Mouse (Mus musculus) MEL (cell line): ENCODE results near the gene Zdhhc14. TPM values are rescaled to one million over a fixed set of nuclear protein-coding genes. Genes with fewer than 3 reads are reported as not detected.

Experiments used
- DNase-seq: peaks from one replicate; pipeline ENCODE4 v3.0.0; 2011; ENCODE audit warnings: low read depth, low spot score
- H3K27ac ChIP-seq: 2 replicates; pipeline ENCODE4 v1.5.1; 2012; ENCODE audit warnings: low read depth, mild to moderate bottlenecking, control low read depth, low read length, moderate library complexity; ENCODE audit not compliant: control insufficient read depth
- H3K27me3 ChIP-seq, 2 experiments: fragments of 150-350 bp in 1 of 2; sonication (generic) in 1 of 2; 2 replicates each; pipeline ENCODE4 v1.6.1; 2012; ENCODE audit warnings: low read length in 2 of 2, mild to moderate bottlenecking in 2 of 2, improper control_type of control experiment in 1 of 2, moderate library complexity in 1 of 2; ENCODE audit not compliant: insufficient read depth in 2 of 2, control insufficient read depth in 1 of 2
- H3K36me3 ChIP-seq, 2 experiments: 2 replicates each; pipeline ENCODE4 v1.6.1; 2012 to 2014; ENCODE audit warnings: low read length in 2 of 2, improper control_type of control experiment in 1 of 2, inconsistent platforms in 1 of 2, mild to moderate bottlenecking in 1 of 2; ENCODE audit not compliant: insufficient read depth in 2 of 2, control insufficient read depth in 1 of 2
- H3K4me1 ChIP-seq, 2 experiments: fragments of 150-350 bp in 1 of 2; sonication (generic) in 1 of 2; 2 replicates each; pipeline ENCODE4 v1.6.1; 2012; ENCODE audit warnings: low read length in 2 of 2, improper control_type of control experiment in 1 of 2, mild to moderate bottlenecking in 1 of 2; ENCODE audit not compliant: insufficient read depth in 2 of 2, control insufficient read depth in 1 of 2
- H3K4me3 ChIP-seq, 2 experiments: fragments of 150-350 bp in 1 of 2; sonication (generic) in 1 of 2; 2 replicates each; pipeline ENCODE4 v1.5.1; 2012; ENCODE audit warnings: low read depth in 2 of 2, low read length in 2 of 2, mild to moderate bottlenecking in 2 of 2, moderate library complexity in 2 of 2, control low read depth in 1 of 2, improper control_type of control experiment in 1 of 2; ENCODE audit not compliant: control insufficient read depth in 1 of 2, insufficient read depth in 1 of 2
- H3K79me2 ChIP-seq: 2 replicates; pipeline ENCODE4 v1.6.1; 2012; ENCODE audit warnings: mild to moderate bottlenecking, low read length, moderate library complexity; ENCODE audit not compliant: control insufficient read depth, poor library complexity, insufficient read depth
- H3K9ac ChIP-seq: 2 replicates; pipeline ENCODE4 v1.6.1; 2012; ENCODE audit warnings: low read depth, mild to moderate bottlenecking, control low read depth, low read length, moderate library complexity; ENCODE audit not compliant: control insufficient read depth, poor library complexity, severe bottlenecking
- H3K9me3 ChIP-seq: fragments of 150-350 bp; sonication (generic); replicated peaks from 2 replicates; pipeline ENCODE4 v1.6.1; 2012; ENCODE audit warnings: mild to moderate bottlenecking, low read length, improper control_type of control experiment, moderate library complexity; ENCODE audit not compliant: insufficient read depth
- CHD1 ChIP-seq: IDR thresholded peaks from 2 replicates; pipeline ENCODE4 v1.6.1; 2012; ENCODE audit warnings: low read depth, mild to moderate bottlenecking, inconsistent platforms, low read length, improper control_type of control experiment
- CHD2 ChIP-seq: IDR thresholded peaks from 2 replicates; pipeline ENCODE4 v1.6.1; 2011; ENCODE audit warnings: low read length, improper control_type of control experiment
- E2F4 ChIP-seq: IDR thresholded peaks from 2 replicates; pipeline ENCODE4 v1.6.1; 2011; ENCODE audit warnings: low read depth, low read length, improper control_type of control experiment, borderline replicate concordance
- GATA1 ChIP-seq: IDR thresholded peaks from 2 replicates; pipeline ENCODE4 v1.6.1; 2011; ENCODE audit warnings: low read depth, low read length, improper control_type of control experiment
- HCFC1 ChIP-seq: IDR thresholded peaks from 2 replicates; pipeline ENCODE4 v1.6.1; 2012; ENCODE audit warnings: low read depth, mild to moderate bottlenecking, inconsistent platforms, low read length, improper control_type of control experiment, moderate library complexity
- MAFK ChIP-seq: IDR thresholded peaks from 2 replicates; pipeline ENCODE4 v1.6.1; 2011; ENCODE audit warnings: low read depth, mild to moderate bottlenecking, low read length, improper control_type of control experiment, borderline replicate concordance
- MAX ChIP-seq: IDR thresholded peaks from 2 replicates; pipeline ENCODE4 v1.6.1; 2011; ENCODE audit warnings: low read length, improper control_type of control experiment
- MYB ChIP-seq: IDR thresholded peaks from 2 replicates; pipeline ENCODE4 v1.6.1; 2011; ENCODE audit warnings: mild to moderate bottlenecking, low read depth, low read length, improper control_type of control experiment
- POLR2A ChIP-seq, 2 experiments: IDR thresholded peaks; 2 replicates each; pipeline ENCODE4 v1.6.1; 2011 to 2012; ENCODE audit warnings: low read length in 2 of 2, mild to moderate bottlenecking in 2 of 2, control low read depth in 1 of 2, improper control_type of control experiment in 1 of 2, low read depth in 1 of 2, moderate library complexity in 1 of 2; ENCODE audit not compliant: control insufficient read depth in 1 of 2, insufficient read depth in 1 of 2, poor library complexity in 1 of 2
- POLR2AphosphoS2 ChIP-seq: IDR thresholded peaks from 2 replicates; pipeline ENCODE4 v1.6.1; 2011; ENCODE audit warnings: low read length, improper control_type of control experiment
- RAD21 ChIP-seq: IDR thresholded peaks from 2 replicates; pipeline ENCODE4 v1.6.1; 2011; ENCODE audit warnings: mild to moderate bottlenecking, low read depth, low read length, improper control_type of control experiment
- TAL1 ChIP-seq: IDR thresholded peaks from 2 replicates; pipeline ENCODE4 v1.6.1; 2012; ENCODE audit warnings: mild to moderate bottlenecking, inconsistent platforms, low read length, moderate library complexity, mixed read lengths
- ZC3H11A ChIP-seq: IDR thresholded peaks from 2 replicates; pipeline ENCODE4 v1.6.1; 2012; ENCODE audit warnings: low read depth, mild to moderate bottlenecking, inconsistent platforms, low read length, improper control_type of control experiment
- ZMIZ1 ChIP-seq: IDR thresholded peaks from 2 replicates; pipeline ENCODE4 v1.6.1; 2012; ENCODE audit warnings: low read depth, mild to moderate bottlenecking, inconsistent platforms, low read length, improper control_type of control experiment, moderate library complexity
- ZNF384 ChIP-seq: IDR thresholded peaks from 2 replicates; pipeline ENCODE4 v1.6.1; 2012; ENCODE audit warnings: low read depth, mild to moderate bottlenecking, inconsistent platforms, low read length, improper control_type of control experiment
- polyA plus RNA-seq, 2 experiments: library from polyadenylated mRNA; stranded (reverse) in 1 of 2; unstranded in 1 of 2; fragments of >175 nt in 1 of 2; fragments of >200 nt in 1 of 2; gene quantifications; 2 replicates each; pipeline versions ENCODE4 v1.2.1 to v1.2.4; 2012; ENCODE audit warnings: low replicate concordance in 2 of 2, low read depth in 1 of 2; ENCODE audit not compliant: insufficient read length in 2 of 2, insufficient read depth in 1 of 2, missing spikeins in 1 of 2
- total RNA-seq: library from RNA; depleted of rRNA; stranded (reverse); fragments of 300-350 nt; gene quantifications from 2 replicates; pipeline ENCODE4 v1.2.3, GENCODE M21; 2012

Gene Zdhhc14
- total and polyA plus RNA-seq, 3 experiments = 3.4 to 4.9 TPM; not detected in 1

DNA sequence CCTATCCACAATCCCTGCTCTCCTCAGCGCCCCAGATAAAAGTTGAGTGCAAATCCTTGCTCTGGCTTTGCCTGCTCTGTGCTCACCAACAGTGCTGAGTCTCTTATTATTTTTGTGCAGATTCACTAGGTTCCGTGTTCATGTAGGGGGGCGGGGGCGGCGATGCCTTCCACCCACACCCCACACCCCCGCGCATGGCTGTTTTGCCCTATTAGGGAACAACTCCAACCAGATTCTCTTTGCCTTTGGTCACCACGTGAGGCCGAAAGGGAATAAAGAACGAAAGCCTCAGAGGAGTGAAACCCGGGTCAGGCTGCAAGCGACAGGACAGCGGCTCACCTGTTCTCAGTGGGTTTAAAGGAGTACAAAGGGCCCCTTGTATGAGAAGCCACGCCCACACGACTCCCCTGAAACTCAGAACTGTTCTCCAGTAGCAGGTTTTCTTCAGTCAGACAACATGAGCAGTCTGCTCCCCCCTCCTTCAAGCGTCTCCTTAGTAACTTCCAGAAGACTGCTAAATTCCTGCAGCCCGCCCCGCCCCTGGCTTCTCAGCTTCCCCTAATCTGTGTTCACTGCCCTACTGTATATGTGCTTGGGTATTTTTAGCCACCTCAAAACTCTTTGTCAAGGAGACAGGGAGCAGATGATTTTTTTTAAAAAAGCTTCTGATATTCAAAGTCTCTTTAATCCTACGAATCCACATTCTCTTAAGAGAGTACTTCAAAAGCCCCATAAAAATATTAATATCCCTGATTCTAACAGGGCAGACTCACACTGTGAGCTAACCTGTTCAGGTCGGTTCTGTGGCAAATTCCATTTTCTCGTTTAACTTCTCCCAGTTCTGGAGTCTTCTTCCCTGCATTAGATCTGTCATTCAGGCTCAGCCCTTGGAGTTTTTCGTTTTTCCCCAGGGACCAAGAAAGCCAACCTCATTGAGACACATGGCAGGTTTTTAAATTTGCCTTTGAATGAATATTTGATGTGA is 278.2 kb downstream of the Zdhhc14 start:
- Histone ChIP-seq H3K4me3 (no peak overlapping the region), H3K4me1 (no peaks in the 10 kb centered on the region), H3K27me3 (no peaks in the 10 kb centered on the region)
- TF ChIP-seq ZNF384 (no peak), MAFK (no peak), ZC3H11A (no peak), HCFC1 (no peak)
- TF ChIP-seq, all 39 proteins: peak for 0
- Histone ChIP-seq H3K9ac (no peak overlapping the region), H3K27ac (no peak overlapping the region), H3K36me3 (no peaks in the 10 kb centered on the region), H3K9me3 (no peaks in the 10 kb centered on the region), H3K79me2 (no peaks in the 10 kb centered on the region)
- DNase-seq = no peak

DNA sequence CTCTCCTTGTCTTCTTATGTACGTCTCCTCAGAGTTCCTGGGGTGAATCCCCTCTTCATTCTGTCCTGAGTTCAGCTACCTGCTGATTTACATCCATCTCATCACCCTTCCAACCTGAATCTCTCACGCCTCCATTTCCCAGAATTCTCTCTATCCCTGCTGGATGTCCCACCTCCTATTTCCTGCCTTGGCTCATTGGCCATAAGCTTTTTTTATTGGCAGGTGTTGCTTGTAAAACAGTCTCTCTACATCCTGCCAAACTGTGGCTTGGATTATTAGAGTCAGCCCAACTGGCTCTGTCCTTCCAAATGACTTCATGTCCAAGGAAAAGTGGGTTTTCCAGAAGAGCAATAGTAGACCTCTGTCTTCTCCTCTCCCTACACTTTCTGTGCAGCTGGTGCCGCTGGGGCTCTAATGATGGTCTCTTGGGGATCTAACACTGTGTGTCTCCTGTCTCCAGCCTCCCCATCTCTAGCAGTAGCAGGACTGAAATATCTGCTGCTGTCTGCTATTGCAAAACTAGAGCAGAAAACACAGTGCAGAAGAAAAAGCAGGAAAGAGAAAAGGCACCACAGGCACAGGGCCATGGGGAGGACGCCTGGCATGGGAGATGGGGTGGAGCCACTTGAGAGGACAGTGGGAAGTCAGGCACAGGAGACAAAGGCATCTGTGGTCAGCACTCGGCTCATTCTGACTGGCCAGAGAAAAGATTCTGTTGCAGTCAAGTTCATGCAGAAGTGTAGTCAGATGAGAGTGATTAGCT is 288.0 kb downstream of the Zdhhc14 start:
- H3K9ac ChIP-seq = no peak overlapping the region
- no peaks in the 10 kb centered on the region for H3K9me3 ChIP-seq
- TF ChIP-seq CHD2 (no peak), MAFK (no peak), MAX (no peak), ZMIZ1 (no peak), TAL1 (no peak), CHD1 (no peak), POLR2A (IDR thresholded peaks at IDR 0.05; ENCODE audit: control insufficient read depth in 1 of 2, insufficient read depth in 1 of 2, low read depth in 1 of 2, low read length in 2 of 2, poor library complexity in 1 of 2) (no peak), POLR2AphosphoS2 (no peak), E2F4 (no peak), MYB (no peak), ZNF384 (no peak), RAD21 (no peak), GATA1 (no peak)
- no peak overlapping the region for H3K27ac ChIP-seq
- no peaks in the 10 kb centered on the region for H3K27me3 ChIP-seq
- H3K36me3 ChIP-seq = no peaks in the 10 kb centered on the region
- H3K4me3 ChIP-seq = no peak overlapping the region
- H3K79me2 ChIP-seq = no peaks in the 10 kb centered on the region
- H3K4me1 ChIP-seq = no peaks in the 10 kb centered on the region
- DNase-seq = no peak
